In the genomic region with DNA sequence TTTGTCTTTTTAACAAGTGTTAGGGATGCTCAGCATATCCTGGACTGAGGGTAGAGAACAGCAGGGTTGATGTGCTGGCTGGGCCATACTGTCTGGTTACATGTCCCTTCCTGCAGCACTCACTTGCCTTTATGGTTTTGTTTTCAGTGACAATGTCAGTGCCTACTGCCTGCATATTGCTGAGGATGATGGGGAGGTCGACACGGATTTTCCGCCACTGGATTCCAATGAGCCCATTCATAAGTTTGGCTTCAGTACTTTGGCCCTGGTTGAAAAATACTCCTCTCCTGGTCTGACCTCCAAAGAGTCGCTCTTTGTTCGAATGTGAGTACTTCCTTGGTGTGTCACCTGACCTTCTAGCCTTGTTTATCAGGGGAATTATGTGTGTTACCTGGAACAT, we compare ENCODE assay signal across 22 mouse cellular contexts.
DNase-seq lines count a peak whose midpoint lies in the region; TF ChIP-seq lines count a peak whose summit lies in the region.
"Had no signal": no experiment of that assay in that cellular context is flagged by ENCODE, and none has a peak within 500 bp of the region (broad histone marks: within the 10 kb centered on the region; RNA-seq: fewer than 3 reads in every experiment).

No protein-coding gene starts in this region.

- H3K4me1 ChIP-seq in heart, embryonic 10.5 days: no peaks in the 10 kb centered on the region
- no peaks in the 10 kb centered on the region for H3K4me1 ChIP-seq in ES-Bruce4 (ENCODE audit: control insufficient read depth, insufficient read depth, low read length)
- H3K4me1 ChIP-seq: embryonic facial prominence, embryonic 13.5 days; embryonic facial prominence, embryonic 15.5 days had no signal

- no peak for TF ChIP-seq POLR2A in ES-Bruce4 (IDR thresholded peaks at IDR 0.05; ENCODE audit: insufficient read depth, low read length)

- H3K36me3 ChIP-seq in heart, embryonic 10.5 days: 0 out of 2 replicates have a peak, but pooled peaks cover 3% of the 10 kb centered on the region
- H3K36me3 ChIP-seq in ES-Bruce4 (ENCODE audit: control insufficient read depth, insufficient read depth, low read length, poor library complexity, severe bottlenecking): no peaks in the 10 kb centered on the region
- H3K36me3 ChIP-seq: embryonic facial prominence, embryonic 13.5 days; embryonic facial prominence, embryonic 15.5 days; forebrain, embryonic 10.5 days; forebrain, embryonic 12.5 days had no signal

- WGBS in heart, embryonic 10.5 days: 86% methylated on average over 5 of the region's 5 CpGs

- H3K4me3 ChIP-seq in heart, embryonic 10.5 days: no peak overlapping the region
- H3K4me3 ChIP-seq in ES-Bruce4 (ENCODE audit: low read depth, low read length): no peak overlapping the region
- H3K4me3 ChIP-seq: embryonic facial prominence, embryonic 13.5 days; embryonic facial prominence, embryonic 15.5 days; erythroblast, embryonic 14.5 days; forebrain, embryonic 10.5 days; forebrain, embryonic 12.5 days had no signal

- intact Hi-C loops in heart, postnatal 14 days (cut with DNase I): loop anchor here (5.0 to 10.0 kb wide), 4 partner anchors 104 to 694 kb away; no protein-coding TSS in a partner anchor

- H3K27ac ChIP-seq in heart, embryonic 10.5 days: no peak overlapping the region
- H3K27ac ChIP-seq in ES-Bruce4 (ENCODE audit: insufficient read depth, low read length): peak overlapping the region; percentile 22; the same call in 1 of the 2 replicates
- H3K27ac ChIP-seq: embryonic facial prominence, embryonic 13.5 days; embryonic facial prominence, embryonic 15.5 days; forebrain, embryonic 10.5 days; forebrain, embryonic 12.5 days had no signal

- no peak for TF ChIP-seq EP300 in ES-Bruce4 (IDR thresholded peaks at IDR 0.05; ENCODE audit: insufficient read depth, low read depth, low read length)

- no peak overlapping the region for H3K9ac ChIP-seq in ES-Bruce4 (ENCODE audit: low read depth, poor library complexity, severe bottlenecking)
- H3K9ac ChIP-seq: embryonic facial prominence, embryonic 13.5 days; embryonic facial prominence, embryonic 15.5 days; forebrain, embryonic 12.5 days had no signal

- no peak for TF ChIP-seq CTCF in ES-Bruce4 (IDR thresholded peaks at IDR 0.05; ENCODE audit: low read depth, low read length)

- DNase-seq in adrenal gland, adult (ENCODE audit: inconsistent age in 2 of 2, low spot score in 1 of 2): peak; percentile 27 to 70
- DNase-seq in adrenal gland, postnatal 4 days (ENCODE audit: low spot score in 2 of 2): no peak
- peak; percentile 50 for DNase-seq in heart, embryonic 10.5 days (ENCODE audit: low spot score)
- no peak for DNase-seq in heart, postnatal 14 days
- DNase-seq: adrenal gland, adult 8-10 months; adrenal gland, postnatal 14 days; adrenal gland, postnatal 36 days; B cell, adult 2 months; cerebellum, adult 11 months; cerebellum, adult 18-20 months; cerebellum, adult 8-10 months; cerebellum, adult 9-11 months; cerebellum, postnatal 14 days; cerebellum, postnatal 36 days; embryo, embryonic 11 days had no signal

- no peaks in the 10 kb centered on the region for H3K9me3 ChIP-seq in heart, embryonic 10.5 days
- H3K9me3 ChIP-seq in ES-Bruce4 (replicated peaks; ENCODE audit: control insufficient read depth, insufficient read depth, low read length, poor library complexity, severe bottlenecking): no peaks in the 10 kb centered on the region
- H3K9me3 ChIP-seq: embryonic facial prominence, embryonic 13.5 days; embryonic facial prominence, embryonic 15.5 days; forebrain, embryonic 10.5 days; forebrain, embryonic 12.5 days had no signal

- no peaks in the 10 kb centered on the region for H3K27me3 ChIP-seq in heart, embryonic 10.5 days (ENCODE audit: insufficient read depth, poor library complexity, severe bottlenecking)
- H3K27me3 ChIP-seq in ES-Bruce4 (ENCODE audit: control insufficient read depth, insufficient read depth, low read length, poor library complexity, severe bottlenecking): no peaks in the 10 kb centered on the region
- H3K27me3 ChIP-seq: CH12.LX; embryonic facial prominence, embryonic 13.5 days; embryonic facial prominence, embryonic 15.5 days; forebrain, embryonic 12.5 days had no signal

Comparison
In these comparisons a context has a peak if more than half of its experiments do, and no peak if none do; other contexts are left out.
1. DNase-seq: peak in adrenal gland, adult (2 of 2) and heart, embryonic 10.5 days (single experiment); none in adrenal gland, postnatal 4 days (0 of 2) and heart, postnatal 14 days (0 of 2).